Comparison of ENCODE assay signal across 22 mouse cellular contexts in genomic region chr3:144466108-144466678, GRCm38 (mm10).
A peak's percentile ranks its signal among the peaks of the same experiment; 100 is the strongest.
DNase-seq lines count a peak whose midpoint lies in the region; ATAC-seq and TF ChIP-seq lines count a peak whose summit lies in the region.
"Had no signal": no experiment of that assay in that cellular context is flagged by ENCODE, and none has a peak within 500 bp of the region (broad histone marks: within the 10 kb centered on the region; RNA-seq: fewer than 3 reads in every experiment).

No protein-coding gene starts in this region.

- no peak for TF ChIP-seq RAD21 in CH12.LX (IDR thresholded peaks at IDR 0.05; ENCODE audit: low read depth, low read length)

- peak; percentile 18 for DNase-seq in 3T3-L1 (ENCODE audit: low read depth, low spot score)
- peak; percentile 40 for DNase-seq in CH12.LX (ENCODE audit: extremely low read depth)
- no peak for DNase-seq in layer of hippocampus, adult 8-10 months (ENCODE audit: low spot score in 2 of 2)
- no peak for DNase-seq in cerebellum, adult 2 months
- no peak for DNase-seq in embryo, embryonic 10.5 days (ENCODE audit: low spot score)
- DNase-seq in right cerebral cortex, postnatal 14 days = no peak
- DNase-seq: adrenal gland, postnatal 10 days; B cell, adult 2 months; cerebellum, adult 18-20 months; cerebellum, postnatal 10 days; gastrocnemius, postnatal 25 days; heart, postnatal 36 days; kidney, adult 11 months had no signal

- H3K9me3 ChIP-seq in CH12.LX (replicated peaks; ENCODE audit: low read length) = no peaks in the 10 kb centered on the region
- H3K9me3 ChIP-seq: embryonic facial prominence, embryonic 12.5 days; forebrain, embryonic 12.5 days; heart, embryonic 13.5 days; hindbrain, embryonic 12.5 days had no signal

- H3K27me3 ChIP-seq in CH12.LX (replicated peaks) = no peaks in the 10 kb centered on the region
- H3K27me3 ChIP-seq in cerebellum, adult 2 months (ENCODE audit: control insufficient read depth, insufficient read depth, low read length) = no peaks in the 10 kb centered on the region
- H3K27me3 ChIP-seq: embryonic facial prominence, embryonic 12.5 days; forebrain, embryonic 12.5 days; heart, embryonic 13.5 days; hindbrain, embryonic 12.5 days had no signal

- dilution Hi-C loops in CH12.LX (cut with MboI; ENCODE audit: extremely low pct_ligation_motif_present, extremely low pct_unique_long_range_greater_than_20kb, low sequenced_read_pairs) = no loop called here

- peak; percentile 67 for TF ChIP-seq EP300 in CH12.LX (IDR thresholded peaks at IDR 0.05; ENCODE audit: low read length)

- ATAC-seq in common myeloid progenitor, adult 5-6 weeks (replicated peaks; ENCODE audit: low read depth, poor library complexity, severe bottlenecking) = peak; percentile 74
- ATAC-seq in megakaryocyte, adult 5-6 weeks (ENCODE audit: poor library complexity, severe bottlenecking) = peak; percentile 66
- ATAC-seq: CD4-positive, CD25-positive, alpha-beta regulatory T cell, adult 4 months; forebrain, embryonic 16.5 days; hindbrain, embryonic 16.5 days had no signal

- H3K79me2 ChIP-seq in CH12.LX (replicated peaks; ENCODE audit: control insufficient read depth, extremely low read depth, insufficient read depth, poor library complexity, severe bottlenecking) = no peaks in the 10 kb centered on the region

- peaks cover 10 to 47% of the 10 kb centered on the region in 2 experiments for H3K36me3 ChIP-seq in CH12.LX (replicated peaks in 1 of 2; ENCODE audit: control insufficient read depth in 1 of 2, insufficient read depth in 1 of 2, low read length in 1 of 2)

- H3K4me3 ChIP-seq in CH12.LX (replicated peaks in 1 of 3; ENCODE audit: low read depth in 2 of 3, low read length in 2 of 3, poor library complexity in 1 of 3) = no peak overlapping the region
- no peak overlapping the region for H3K4me3 ChIP-seq in cerebellum, adult 2 months (replicated peaks; ENCODE audit: insufficient read depth, low read depth, low read length)
- H3K4me3 ChIP-seq: embryonic facial prominence, embryonic 12.5 days; forebrain, embryonic 12.5 days; heart, embryonic 13.5 days; hindbrain, embryonic 12.5 days had no signal

- TF ChIP-seq CTCF in CH12.LX (conservative IDR thresholded peaks at IDR 0.05 in 1 of 2, IDR thresholded peaks at IDR 0.05 in 1 of 2; ENCODE audit: low read depth in 2 of 2, low read length in 2 of 2) = no peak
- no peak for TF ChIP-seq CTCF in cerebellum, adult 2 months (IDR thresholded peaks at IDR 0.05; ENCODE audit: borderline replicate concordance, insufficient read depth, low read depth, low read length)

- in situ Hi-C loops in CH12.LX (cut with MboI; ENCODE audit: low pct_ligation_motif_present, low pct_unique_long_range_greater_than_20kb, low sequenced_read_pairs) = loop anchor here (10.0 kb wide), 1 partner anchor 249 kb away; no protein-coding TSS in a partner anchor

- no peak overlapping the region for H3K27ac ChIP-seq in CH12.LX (ENCODE audit: insufficient read depth, low read depth)
- H3K27ac ChIP-seq in cerebellum, adult 2 months (ENCODE audit: insufficient read depth, low read length) = no peak overlapping the region
- H3K27ac ChIP-seq: embryonic facial prominence, embryonic 12.5 days; forebrain, embryonic 12.5 days; heart, embryonic 13.5 days; hindbrain, embryonic 12.5 days had no signal

- no peak for TF ChIP-seq POLR2A in CH12.LX (IDR thresholded peaks at IDR 0.05; ENCODE audit: low read depth, low read length)
- TF ChIP-seq POLR2A in cerebellum, adult 2 months (IDR thresholded peaks at IDR 0.05; ENCODE audit: borderline replicate concordance, insufficient read depth, low read length) = no peak

- no peak overlapping the region for H3K9ac ChIP-seq in CH12.LX (ENCODE audit: insufficient read depth, low read depth)
- H3K9ac ChIP-seq: embryonic facial prominence, embryonic 12.5 days; forebrain, embryonic 12.5 days; heart, embryonic 13.5 days; hindbrain, embryonic 12.5 days had no signal

- WGBS in cerebellum, adult 2 months = 93% methylated on average over 8 of the region's 8 CpGs

- peaks cover 2 to 25% of the 10 kb centered on the region in 2 experiments; a peak in 3 of 4 replicates for H3K4me1 ChIP-seq in CH12.LX (ENCODE audit: control insufficient read depth in 1 of 2, insufficient read depth in 2 of 2)
- no peaks in the 10 kb centered on the region for H3K4me1 ChIP-seq in cerebellum, adult 2 months (ENCODE audit: control insufficient read depth, insufficient read depth, low read length)
- H3K4me1 ChIP-seq: embryonic facial prominence, embryonic 12.5 days had no signal

- H3K4me2 ChIP-seq in CH12.LX (ENCODE audit: insufficient read depth, low read depth, poor library complexity, severe bottlenecking) = no peak overlapping the region
- H3K4me2 ChIP-seq: embryonic facial prominence, embryonic 12.5 days; forebrain, embryonic 12.5 days; heart, embryonic 13.5 days; hindbrain, embryonic 12.5 days had no signal

TF ChIP-seq in CH12.LX, 34 proteins besides CTCF, POLR2A, EP300 and RAD21:
- no peak for TF ChIP-seq USF2 (conservative IDR thresholded peaks at IDR 0.05; ENCODE audit: low read depth, low read length)
- peak; percentile 26; the same call in 1 of the 2 replicates for TF ChIP-seq IRF4 (IDR thresholded peaks at IDR 0.05; ENCODE audit: low read depth, low read length)
- TF ChIP-seq ETS1 (conservative IDR thresholded peaks at IDR 0.05; ENCODE audit: low read depth, low read length) = peak; percentile 56
- TF ChIP-seq MXI1 (IDR thresholded peaks at IDR 0.05; ENCODE audit: low read depth, low read length) = no peak
TF ChIP-seq in CH12.LX: peak in this region for 2.

Comparison
In these comparisons a context has a peak if more than half of its experiments do, and no peak if none do; other contexts are left out.
1. DNase-seq: peak in 3T3-L1 (single experiment) and CH12.LX (single experiment); none in layer of hippocampus, adult 8-10 months (0 of 2), cerebellum, adult 2 months (0 of 2), embryo, embryonic 10.5 days (single experiment) and right cerebral cortex, postnatal 14 days (single experiment).